11 mouse cellular contexts compared by ENCODE assay signal in the genomic region with DNA sequence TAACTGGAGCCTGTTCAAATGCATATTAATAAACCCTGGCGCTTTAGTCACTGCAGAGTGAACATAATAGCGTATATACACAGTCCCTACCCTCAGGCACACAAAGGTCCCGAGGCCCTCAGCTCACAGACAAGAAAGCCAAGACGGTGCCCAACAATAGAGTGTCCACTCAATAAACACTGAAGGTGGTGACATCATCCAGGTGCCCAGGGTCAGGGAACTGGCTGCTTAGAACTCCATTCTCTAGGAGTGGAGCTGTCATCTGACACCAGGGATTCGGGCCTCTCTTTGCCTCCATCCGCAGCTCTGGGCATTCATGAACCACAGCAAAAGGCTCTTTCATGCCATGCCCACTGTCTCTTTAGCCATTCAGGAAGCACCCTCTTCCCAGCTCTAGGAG. TPM values are rescaled to one million over a fixed set of nuclear protein-coding genes. Genes with fewer than 3 reads are reported as not detected.
DNase-seq lines count a peak whose midpoint lies in the region; ATAC-seq and TF ChIP-seq lines count a peak whose summit lies in the region.
"Had no signal": no experiment of that assay in that cellular context is flagged by ENCODE, and none has a peak within 500 bp of the region (broad histone marks: within the 10 kb centered on the region; RNA-seq: fewer than 3 reads in every experiment).

No protein-coding gene starts in this region.

- WGBS in kidney, adult 2 months: 64% methylated on average over 6 of the region's 6 CpGs
- WGBS in forebrain, embryonic 13.5 days: 4% methylated on average over 6 of the region's 6 CpGs
- 24% methylated on average over 6 of the region's 6 CpGs for WGBS in midbrain, embryonic 12.5 days
- 62% methylated on average over 6 of the region's 6 CpGs for WGBS in cerebellum, adult 2 months

- H3K9me3 ChIP-seq in forebrain, embryonic 13.5 days (replicated peaks): no peaks in the 10 kb centered on the region
- H3K9me3 ChIP-seq in midbrain, embryonic 12.5 days: no peaks in the 10 kb centered on the region

- no peaks in the 10 kb centered on the region for H3K36me3 ChIP-seq in kidney, adult 2 months (ENCODE audit: control insufficient read depth, insufficient read depth, low read length)
- peaks cover 31% of the 10 kb centered on the region for H3K36me3 ChIP-seq in forebrain, embryonic 13.5 days (ENCODE audit: poor library complexity, severe bottlenecking)
- H3K36me3 ChIP-seq in midbrain, embryonic 12.5 days: peaks cover 26% of the 10 kb centered on the region

- no peak for TF ChIP-seq CTCF in kidney, adult 2 months (conservative IDR thresholded peaks at IDR 0.05; ENCODE audit: insufficient read depth, insufficient read length, low read depth, low read length)
- TF ChIP-seq CTCF in cerebellum, adult 2 months (IDR thresholded peaks at IDR 0.05; ENCODE audit: borderline replicate concordance, insufficient read depth, low read depth, low read length): no peak

- no peak for ATAC-seq in forebrain, embryonic 13.5 days
- ATAC-seq in midbrain, embryonic 12.5 days (ENCODE audit: low FRiP score, low read depth): no peak

- no peaks in the 10 kb centered on the region for H3K4me1 ChIP-seq in kidney, adult 2 months (ENCODE audit: control insufficient read depth, insufficient read depth, low read length)
- peaks cover 37% of the 10 kb centered on the region for H3K4me1 ChIP-seq in forebrain, embryonic 13.5 days
- peaks cover 23% of the 10 kb centered on the region for H3K4me1 ChIP-seq in midbrain, embryonic 12.5 days
- no peaks in the 10 kb centered on the region; the same call in 1 of the 2 replicates for H3K4me1 ChIP-seq in cerebellum, adult 2 months (ENCODE audit: control insufficient read depth, insufficient read depth, low read length)

- H3K4me2 ChIP-seq in forebrain, embryonic 13.5 days: peak overlapping the region; percentile 72
- peak overlapping the region; percentile 79 for H3K4me2 ChIP-seq in midbrain, embryonic 12.5 days (replicated peaks)

- peak overlapping the region; percentile 86 for H3K9ac ChIP-seq in forebrain, embryonic 13.5 days
- peak overlapping the region; percentile 93; the same call in 1 of the 2 replicates for H3K9ac ChIP-seq in midbrain, embryonic 12.5 days (replicated peaks)

- TF ChIP-seq POLR2A in kidney, adult 2 months (IDR thresholded peaks at IDR 0.05; ENCODE audit: low read depth, low read length): no peak
- TF ChIP-seq POLR2A in cerebellum, adult 2 months (IDR thresholded peaks at IDR 0.05; ENCODE audit: borderline replicate concordance, insufficient read depth, low read length): no peak

- no peak overlapping the region for H3K27ac ChIP-seq in kidney, adult 2 months (ENCODE audit: insufficient read depth, low read depth, low read length)
- peak overlapping the region; percentile 35; the same call in 1 of the 2 replicates for H3K27ac ChIP-seq in forebrain, embryonic 13.5 days
- no peak overlapping the region for H3K27ac ChIP-seq in midbrain, embryonic 12.5 days (replicated peaks)
- no peak overlapping the region for H3K27ac ChIP-seq in cerebellum, adult 2 months (ENCODE audit: insufficient read depth, low read length)

- no peak for DNase-seq in kidney, adult 2 months
- no peak for DNase-seq in kidney, adult 8-10 months
- peak; percentile 18 for DNase-seq in NIH3T3 (ENCODE audit: low read depth)
- DNase-seq in cerebellum, adult 2 months: no peak
- no peak for DNase-seq in thymus, postnatal 36 days
- no peak for DNase-seq in cerebellum, postnatal 36 days
- DNase-seq: cerebellum, postnatal 25 days; heart, postnatal 14 days; liver had no signal

- no peaks in the 10 kb centered on the region for H3K27me3 ChIP-seq in kidney, adult 2 months (replicated peaks; ENCODE audit: control insufficient read depth, insufficient read depth, low read length)
- H3K27me3 ChIP-seq in forebrain, embryonic 13.5 days: no peaks in the 10 kb centered on the region
- H3K27me3 ChIP-seq in midbrain, embryonic 12.5 days: no peaks in the 10 kb centered on the region
- no peaks in the 10 kb centered on the region for H3K27me3 ChIP-seq in cerebellum, adult 2 months (ENCODE audit: control insufficient read depth, insufficient read depth, low read length)

- H3K4me3 ChIP-seq in kidney, adult 2 months (ENCODE audit: insufficient read depth, low read depth, low read length): peak overlapping the region; percentile 24; the same call in 1 of the 2 replicates
- peak overlapping the region; percentile 70 for H3K4me3 ChIP-seq in forebrain, embryonic 13.5 days
- peak overlapping the region; percentile 95; the same call in 1 of the 2 replicates for H3K4me3 ChIP-seq in midbrain, embryonic 12.5 days
- H3K4me3 ChIP-seq in cerebellum, adult 2 months (replicated peaks; ENCODE audit: insufficient read depth, low read depth, low read length): no peak overlapping the region

RNA-seq across cellular contexts. Expression of gene Cdc14a, which starts 2.7 kb away (rescaled TPM):
- polyA plus RNA-seq in kidney, adult 2 months (2012; rRNA removed): 5.3 and 5.5 TPM in 2 replicates
- 11.9 and 12.5 TPM in 2 replicates for polyA plus RNA-seq in forebrain, embryonic 13.5 days (2015; fragmentation: Nextera tagmentation; extraction: Ambion mirVana)
- polyA plus RNA-seq in midbrain, embryonic 12.5 days (2016; fragmentation: Nextera tagmentation; extraction: Ambion mirVana): 17.7 and 18.1 TPM in 2 replicates
- polyA plus RNA-seq in cerebellum, adult 2 months (2012; rRNA removed): 2.6 and 3.0 TPM in 2 replicates
